Mouse (Mus musculus) gastrocnemius, postnatal 14 days (tissue): ENCODE measurements around the gene Klk1b9. TPM values are rescaled to one million over a fixed set of nuclear protein-coding genes. Genes with fewer than 3 reads are reported as not detected.
"Not testable (repeated sequence)": the region's sequence is repeated elsewhere in the genome, so short reads cannot be mapped to it uniquely, and the experiment has no call there.

ENCODE experiments used
- DNase-seq: peaks from one replicate; pipeline ENCODE4 v3.0.0; 2021; ENCODE audit warnings: mixed read lengths
- intact Hi-C: fragments of 180-260 bp; cut with DNase I; formaldehyde crosslinking; loops from one replicate; pipeline ENCODE4 v1.15.1; 2025; ENCODE audit warnings: low total_unique reads
- long read RNA-seq, 2 experiments: library from polyadenylated mRNA; stranded (forward); transcript quantifications; one replicate each; pipeline ENCODE4 v2.0.0; 2021
- total RNA-seq, 2 experiments: library from RNA; stranded (reverse); gene quantifications; 2 replicates each; pipeline ENCODE4 v1.2.3; 2021

The Klk1b9 gene
- not detected for total RNA-seq
- long read RNA-seq, experiment 1, result 0 reads
- long read RNA-seq, experiment 2, result 0 reads

- DNase-seq, intact Hi-C loops: not testable (repeated sequence)
Measured at GRCm38 (mm10) chr7:43975761-43976160, at the start of gene Klk1b9. TSS of gene Klk1b9 (plus strand) at chr7:43976061.

GRCm38 (mm10) chr7:43928521-43928920, 47.3 kb upstream of the Klk1b9 start:
- no peak for DNase-seq
- intact Hi-C loops, result no loop called here

- no peak for DNase-seq
- intact Hi-C loops, result no loop called here
Measured at GRCm38 (mm10) chr7:43932337-43932736, 43.5 kb upstream of the Klk1b9 start.

DNA sequence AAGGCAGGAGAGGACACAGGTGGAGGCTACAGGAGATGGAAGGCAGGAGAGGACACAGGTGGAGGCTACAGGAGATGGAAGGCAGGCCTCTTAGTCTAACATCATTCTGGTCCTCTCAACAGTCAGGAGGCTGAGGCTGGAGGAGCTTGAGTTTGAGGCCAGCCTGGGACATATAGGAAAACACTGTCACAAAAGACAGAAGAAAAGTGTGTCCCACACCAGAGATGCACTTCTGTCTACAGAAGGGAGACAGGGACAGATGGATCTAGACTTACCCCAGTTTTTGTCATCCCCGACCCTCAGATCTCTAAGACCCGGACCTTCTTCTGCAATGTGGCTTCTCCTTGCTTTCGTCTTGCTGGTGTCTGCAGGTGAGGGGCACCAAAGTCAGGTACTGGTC, 42.4 kb upstream of the Klk1b9 start, which contains the start of gene Klk15:
Gene Klk15 (plus strand): TSS at position 301 of the 400 bp plus-strand sequence.
- intact Hi-C loops, result no loop called here
- DNase-seq, result no peak

DNA sequence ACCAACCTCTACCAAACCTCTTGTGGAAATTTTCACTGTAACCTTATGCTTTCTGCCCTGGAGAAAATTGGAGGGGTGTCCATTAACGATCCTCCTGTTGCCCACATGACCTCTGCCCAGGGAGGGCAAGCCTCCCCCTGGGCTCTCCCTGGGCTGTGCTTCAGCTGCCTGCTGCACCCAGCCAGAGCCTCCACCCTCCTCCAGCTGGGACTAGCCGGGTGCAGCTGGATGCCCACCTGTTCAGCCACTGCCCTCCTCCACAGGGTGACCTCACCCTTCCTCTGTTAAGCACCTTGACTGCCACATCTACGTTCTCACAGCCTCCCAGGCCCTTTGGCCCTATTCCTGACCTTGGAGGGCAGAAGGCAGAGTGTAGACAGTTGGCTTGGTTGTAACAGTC, 41.1 kb upstream of the Klk1b9 start:
- intact Hi-C loops, result no loop called here
- no peak for DNase-seq

DNA sequence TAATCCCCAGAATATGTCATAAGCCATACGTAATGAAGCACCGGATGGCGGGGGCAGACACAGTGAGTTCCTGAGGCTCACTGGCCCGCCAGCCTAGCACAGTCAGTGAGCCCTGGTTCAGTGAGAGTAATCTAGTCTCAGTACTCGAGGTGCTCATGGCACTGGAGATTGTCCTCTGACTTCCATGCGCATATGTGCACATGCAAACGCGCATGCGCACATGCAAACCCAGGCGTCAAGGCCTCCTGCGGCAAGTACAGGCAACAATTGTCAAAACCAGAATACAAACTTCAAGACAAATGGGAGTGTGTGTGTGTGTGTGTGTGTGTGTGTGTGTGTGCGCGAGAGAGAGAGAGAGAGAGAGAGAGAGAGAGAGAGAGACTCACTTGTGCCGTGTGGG, 39.3 kb upstream of the Klk1b9 start:
- no peak for DNase-seq
- intact Hi-C loops, result no loop called here

GRCm38 (mm10) chr7:43942293-43942692, 33.6 kb upstream of the Klk1b9 start:
- intact Hi-C loops, DNase-seq: not testable (repeated sequence)

GRCm38 (mm10) chr7:43944727-43945264, 31.1 kb upstream of the Klk1b9 start:
- intact Hi-C loops, result no loop called here
- no peak for DNase-seq

GRCm38 (mm10) chr7:43950364-43950763, 25.5 kb upstream of the Klk1b9 start, which contains the start of gene Klk1b8:
TSS of gene Klk1b8 (plus strand) at chr7:43950664.
- intact Hi-C loops, result no loop called here
- no peak for DNase-seq

DNA sequence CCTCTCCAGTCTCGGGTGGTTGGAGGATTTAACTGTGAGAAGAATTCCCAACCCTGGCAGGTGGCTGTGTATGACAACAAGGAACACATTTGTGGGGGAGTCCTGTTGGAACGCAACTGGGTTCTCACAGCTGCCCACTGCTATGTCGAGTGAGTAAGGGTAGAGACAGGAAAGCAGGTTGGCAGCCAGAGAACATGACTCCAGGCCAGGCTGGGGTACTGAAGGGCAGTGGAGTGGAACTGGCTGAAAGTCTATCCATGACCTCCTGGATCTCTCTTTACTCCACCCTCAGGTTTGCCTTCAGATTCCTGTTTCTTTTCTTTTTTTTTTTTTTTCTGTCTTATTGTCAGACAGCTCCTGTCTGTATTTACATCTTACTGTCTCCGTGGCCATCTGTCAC, 23.2 kb upstream of the Klk1b9 start:
- DNase-seq, result no peak
- intact Hi-C loops, result no loop called here

- no peak for DNase-seq
- intact Hi-C loops, result no loop called here
Measured at GRCm38 (mm10) chr7:43966451-43966850, 9.4 kb upstream of the Klk1b9 start, which contains the start of gene Klk1b1. TSS of gene Klk1b1 (plus strand) at chr7:43966751.

GRCm38 (mm10) chr7:43967058-43967457, 8.8 kb upstream of the Klk1b9 start:
- intact Hi-C loops, result no loop called here
- DNase-seq, result no peak

GRCm38 (mm10) chr7:43967612-43968011, 8.2 kb upstream of the Klk1b9 start:
- intact Hi-C loops, result no loop called here
- DNase-seq, result no peak

GRCm38 (mm10) chr7:43985657-43986056, 9.8 kb downstream of the Klk1b9 start:
- no peak for DNase-seq
- intact Hi-C loops, result no loop called here

DNA sequence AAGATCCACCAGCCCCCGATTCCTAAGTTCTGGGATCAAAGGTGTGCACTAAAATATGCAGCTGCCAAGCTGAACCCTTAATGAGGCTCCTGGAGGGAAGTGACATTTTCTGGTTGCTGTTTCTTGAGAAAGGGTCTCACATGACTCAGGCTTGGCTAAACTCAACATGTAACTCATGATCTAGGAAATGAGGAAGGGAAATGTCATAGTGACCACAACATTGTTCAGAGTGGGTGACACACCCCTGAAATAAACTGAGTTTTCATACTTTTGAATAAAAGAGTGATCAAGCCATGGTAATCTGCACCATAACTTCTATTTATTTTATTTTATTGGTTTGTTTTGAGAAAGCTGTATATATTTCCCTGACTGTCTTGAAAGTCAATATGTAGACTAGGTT, 19.0 kb downstream of the Klk1b9 start:
- DNase-seq, intact Hi-C loops: not testable (repeated sequence)

DNA sequence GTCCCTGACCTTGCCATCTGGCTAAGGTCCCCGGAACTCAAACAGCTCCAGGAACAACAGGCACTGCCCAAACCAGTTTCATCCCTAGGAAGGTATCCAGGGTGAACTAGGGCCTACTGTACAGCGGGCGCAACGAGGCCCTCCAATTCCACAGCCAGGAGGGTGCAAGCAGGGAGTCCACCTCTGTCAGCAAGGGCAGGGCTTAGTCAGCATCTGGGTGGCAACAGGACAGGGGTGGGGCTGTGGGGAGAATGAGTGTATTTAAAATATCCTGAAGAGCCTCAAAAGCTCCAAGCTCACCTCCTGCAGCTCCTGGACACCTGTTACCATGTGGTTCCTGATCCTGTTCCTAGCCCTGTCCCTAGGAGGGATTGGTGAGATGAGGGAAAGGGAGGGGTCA, 19.7 kb downstream of the Klk1b9 start, which contains the start of gene Klk1b11:
Gene Klk1b11 (plus strand): TSS at position 301 of the 400 bp plus-strand sequence.
- DNase-seq, intact Hi-C loops: not testable (repeated sequence)

DNA sequence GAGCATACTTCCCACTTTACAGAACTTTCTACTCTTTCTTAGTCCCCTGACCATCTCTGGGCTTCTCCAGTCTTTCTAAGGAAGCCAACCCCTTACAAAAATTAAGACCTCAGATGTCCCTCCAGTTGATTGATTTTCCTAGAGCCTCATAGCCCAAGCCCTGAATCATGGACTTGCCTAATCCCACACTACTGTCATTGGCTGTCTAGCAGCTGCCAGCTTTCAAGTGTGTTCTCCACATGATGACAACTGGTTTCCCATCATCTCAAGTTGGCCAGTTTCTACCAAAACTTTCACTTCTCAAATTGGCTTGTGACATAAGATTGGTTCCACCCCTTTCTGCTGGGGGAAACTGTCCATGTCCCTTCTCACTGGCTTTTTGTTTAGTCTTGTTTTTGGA, 29.0 kb downstream of the Klk1b9 start:
- DNase-seq, result no peak
- intact Hi-C loops, result no loop called here

DNA sequence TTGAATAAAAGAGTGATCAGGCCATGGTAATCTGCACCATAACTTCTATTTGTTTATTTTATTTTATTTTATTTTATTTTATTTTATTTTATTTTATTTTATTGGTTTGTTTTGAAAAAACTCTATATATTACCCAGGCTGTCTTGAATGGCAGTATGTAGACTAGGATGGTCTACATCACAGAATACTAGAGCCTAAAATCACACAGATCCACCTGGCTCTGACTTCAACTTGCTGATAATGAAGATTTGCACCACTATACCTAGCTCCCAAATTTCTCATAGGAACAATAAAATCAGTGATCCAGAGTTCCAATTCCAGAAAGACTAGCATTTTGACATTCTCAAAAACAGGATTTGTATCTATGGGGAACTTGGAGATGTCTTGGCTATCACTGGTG, 36.0 kb downstream of the Klk1b9 start, which contains the start of gene Klk1b26:
Gene Klk1b26 (plus strand): TSS at position 301 of the 400 bp plus-strand sequence.
- intact Hi-C loops, DNase-seq: not testable (repeated sequence)

DNA sequence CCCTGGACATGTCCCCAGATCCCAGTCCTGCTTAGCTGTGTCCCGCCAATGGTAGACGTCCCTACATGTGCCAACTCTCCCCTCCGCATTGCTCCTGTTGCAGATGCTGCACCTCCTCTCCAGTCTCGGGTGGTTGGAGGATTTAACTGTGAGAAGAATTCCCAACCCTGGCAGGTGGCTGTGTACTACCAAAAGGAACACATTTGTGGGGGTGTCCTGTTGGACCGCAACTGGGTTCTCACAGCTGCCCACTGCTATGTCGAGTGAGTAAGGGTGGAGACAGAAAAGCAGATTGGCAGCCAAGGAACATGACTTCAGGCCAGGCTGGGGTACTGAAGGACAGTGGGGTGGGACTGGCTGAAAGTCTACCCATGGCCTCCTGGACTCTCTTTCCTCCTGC, 38.8 kb downstream of the Klk1b9 start:
- DNase-seq, intact Hi-C loops: not testable (repeated sequence)

DNA sequence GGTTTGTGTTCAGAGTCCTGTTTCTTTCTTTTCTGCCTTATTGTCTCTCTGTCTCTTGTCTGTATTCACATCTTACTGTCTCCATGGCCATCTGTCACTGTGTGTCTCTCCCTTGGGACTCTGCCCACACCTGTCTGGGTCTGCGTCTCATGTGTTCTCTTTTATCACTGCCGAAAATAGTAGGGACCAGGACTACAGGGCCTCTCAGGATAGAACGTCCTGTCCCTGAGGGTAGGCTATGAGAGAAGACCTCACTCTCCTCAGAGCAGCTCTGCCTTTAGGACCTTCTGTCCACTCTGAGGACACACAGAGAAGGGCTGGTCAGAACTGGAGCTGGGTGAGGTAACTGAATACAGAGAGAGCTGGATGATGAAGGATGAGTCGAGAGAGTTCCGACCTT, 39.2 kb downstream of the Klk1b9 start:
- no peak for DNase-seq
- intact Hi-C loops, result no loop called here
